Mouse (Mus musculus) yolk sac, embryonic 10.5 days (tissue): ENCODE results near the gene Klf7.
"Not testable (repeated sequence)": the region's sequence is repeated elsewhere in the genome, so short reads cannot be mapped to it uniquely, and the experiment has no call there.

Source experiments
- DNase-seq: peaks from one replicate; pipeline ENCODE4 v3.0.0-alpha.2; 2017; ENCODE audit warnings: low spot score

Gene Klf7

DNA sequence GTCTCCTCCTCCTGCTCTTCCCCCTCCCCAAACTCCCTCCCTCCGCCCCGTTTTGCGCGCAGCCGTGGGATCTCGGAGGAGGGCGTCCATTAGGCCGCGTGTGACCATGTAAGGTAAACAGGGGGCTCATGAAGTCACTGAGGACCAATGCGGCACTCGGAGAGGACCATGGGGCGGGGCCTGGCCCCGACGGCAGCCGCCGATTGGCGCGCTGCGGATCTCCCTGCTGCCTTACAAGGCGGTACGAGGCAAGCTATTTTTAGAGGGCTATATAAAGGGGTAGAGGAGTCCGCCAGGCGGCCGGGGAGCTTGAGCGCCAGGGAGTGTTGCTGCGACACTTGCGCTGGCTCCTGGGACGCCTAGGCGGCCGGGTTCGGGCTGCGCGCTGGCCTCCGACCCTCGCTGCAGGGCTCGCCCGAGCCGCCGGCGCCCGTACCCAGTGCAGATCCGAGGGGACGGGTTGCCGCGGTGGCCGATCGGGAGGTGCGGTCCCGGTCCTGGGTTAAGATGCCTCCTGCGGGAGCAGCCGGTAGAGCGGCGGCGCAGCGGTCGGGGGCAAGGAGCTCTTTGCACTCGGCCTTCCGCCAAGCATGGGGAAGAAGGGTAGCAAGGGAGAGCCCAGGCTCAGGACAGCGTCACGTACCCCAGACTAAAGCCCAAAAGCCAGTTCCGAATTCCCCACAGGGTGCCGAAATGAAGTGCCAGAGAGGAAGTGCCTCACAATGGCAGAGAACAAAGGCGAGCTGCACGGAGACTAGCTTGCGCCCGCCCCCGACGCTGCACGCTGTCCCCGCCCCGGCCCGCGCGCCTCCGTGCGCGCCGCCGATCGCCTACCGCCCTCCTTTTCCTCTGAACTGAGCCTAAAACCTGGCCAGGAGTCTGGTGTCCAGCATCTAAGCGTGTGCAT lies at the start of gene Klf7:
Gene Klf7 (minus strand): TSS at position 724 of the 907 bp plus-strand sequence.
- DNase-seq = peak; percentile 98

GRCm38 (mm10) chr1:64164526-64165062 lies 42.5 kb upstream of the Klf7 start:
- DNase-seq = no peak

DNA sequence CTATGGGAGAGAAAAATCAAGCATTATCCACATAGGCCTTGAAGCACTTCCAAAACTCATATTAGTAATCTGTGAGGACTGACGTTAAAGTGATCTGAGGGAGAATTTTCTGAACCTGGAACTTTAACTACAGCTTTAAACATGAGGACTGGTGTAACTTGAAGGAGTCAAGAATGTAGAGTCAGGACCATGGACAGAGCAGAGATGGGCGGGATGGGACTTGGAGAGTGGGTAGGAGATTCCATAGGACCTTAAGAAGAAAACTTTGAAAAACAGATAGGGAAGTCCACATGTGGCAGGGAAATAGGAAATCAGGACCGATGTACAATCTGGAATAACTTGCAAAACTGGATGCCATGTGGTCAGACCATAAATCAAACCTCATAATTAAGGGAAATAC lies 36.7 kb upstream of the Klf7 start:
- DNase-seq = peak; percentile 53

GRCm38 (mm10) chr1:64149185-64149584 lies 27.1 kb upstream of the Klf7 start:
- no peak for DNase-seq

GRCm38 (mm10) chr1:64142691-64143445 lies 20.8 kb upstream of the Klf7 start:
- no peak for DNase-seq

DNA sequence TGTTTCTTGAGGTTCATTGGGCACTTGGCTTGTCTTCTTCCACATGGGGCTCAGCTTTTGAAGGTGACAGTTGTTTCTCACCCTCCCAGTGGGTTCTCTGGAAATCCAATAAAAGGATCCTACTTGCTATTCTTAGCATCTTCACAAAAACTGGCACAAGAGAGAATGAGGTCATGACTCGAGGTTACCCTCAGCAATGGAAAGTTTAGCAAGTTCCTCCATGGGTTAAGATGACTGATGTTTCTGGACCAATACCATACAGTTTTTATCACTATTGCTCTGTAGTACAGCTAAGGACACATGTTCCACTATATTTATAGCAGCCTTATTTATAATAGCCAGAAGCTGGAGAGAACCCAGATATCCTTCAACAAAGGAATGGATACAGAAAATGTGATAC lies 12.4 kb upstream of the Klf7 start:
- DNase-seq = no peak

DNA sequence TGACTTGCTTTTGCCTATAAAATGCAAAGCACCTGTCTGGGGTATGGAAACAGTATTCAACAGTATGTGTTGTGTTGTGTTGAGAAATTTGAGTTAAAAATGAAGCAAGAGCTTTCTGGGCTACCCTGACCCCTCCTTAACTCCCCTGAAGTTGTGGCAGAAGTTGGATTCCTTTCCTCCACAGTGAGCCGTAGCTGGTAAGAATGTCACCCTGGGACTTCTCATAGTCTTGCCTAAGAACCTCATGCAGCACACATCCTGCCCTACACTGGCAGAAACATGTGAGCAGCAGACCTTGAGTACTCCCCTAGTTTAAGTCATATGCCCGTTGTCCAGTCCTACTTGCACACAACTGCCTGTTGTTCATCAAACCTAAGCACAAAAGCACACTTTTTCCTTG lies 4.7 kb upstream of the Klf7 start:
- DNase-seq = no peak

- no peak for DNase-seq
Observed at GRCm38 (mm10) chr1:64122466-64122830, 366 bp upstream of the Klf7 start.

DNA sequence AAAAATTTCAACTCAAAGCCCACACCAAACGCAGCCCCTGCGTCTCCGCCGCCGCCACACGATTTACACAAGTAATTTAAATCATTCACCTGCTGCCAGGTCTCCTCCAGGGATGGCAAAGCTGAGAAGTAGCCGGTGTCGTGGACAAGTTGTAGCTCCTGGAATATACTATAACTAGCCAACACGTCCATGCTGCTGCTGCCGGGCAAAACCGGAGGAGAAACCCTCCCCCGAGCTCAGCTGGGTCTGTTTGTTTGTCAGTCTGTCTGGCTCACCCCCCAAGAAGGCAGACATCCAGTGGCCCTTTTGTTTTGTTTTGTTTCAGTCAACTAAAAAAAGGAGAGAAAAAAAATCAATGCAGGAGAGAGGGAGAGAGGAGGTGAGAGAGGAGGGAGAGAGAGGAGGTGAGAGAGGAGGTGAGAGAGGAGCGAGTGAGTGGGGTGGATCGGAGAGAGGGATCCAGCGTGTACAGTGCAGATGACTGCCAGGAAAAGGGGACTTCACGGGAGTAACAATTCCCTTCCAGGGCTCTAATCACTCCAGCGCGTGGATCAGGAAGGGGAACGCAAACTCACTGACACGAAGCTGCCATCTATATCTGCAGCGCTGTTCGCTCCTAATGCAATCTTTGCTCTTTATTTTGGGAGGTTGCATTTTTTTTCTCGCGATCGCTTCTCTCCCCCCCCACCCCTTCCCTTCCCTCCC lies 1.1 kb downstream of the Klf7 start:
- peak; percentile 26 for DNase-seq

- DNase-seq = peak; percentile 39
Observed at GRCm38 (mm10) chr1:64120421-64120810, 1.7 kb downstream of the Klf7 start.

- DNase-seq = peak; percentile 37
Observed at GRCm38 (mm10) chr1:64119851-64120250, 2.2 kb downstream of the Klf7 start.

DNA sequence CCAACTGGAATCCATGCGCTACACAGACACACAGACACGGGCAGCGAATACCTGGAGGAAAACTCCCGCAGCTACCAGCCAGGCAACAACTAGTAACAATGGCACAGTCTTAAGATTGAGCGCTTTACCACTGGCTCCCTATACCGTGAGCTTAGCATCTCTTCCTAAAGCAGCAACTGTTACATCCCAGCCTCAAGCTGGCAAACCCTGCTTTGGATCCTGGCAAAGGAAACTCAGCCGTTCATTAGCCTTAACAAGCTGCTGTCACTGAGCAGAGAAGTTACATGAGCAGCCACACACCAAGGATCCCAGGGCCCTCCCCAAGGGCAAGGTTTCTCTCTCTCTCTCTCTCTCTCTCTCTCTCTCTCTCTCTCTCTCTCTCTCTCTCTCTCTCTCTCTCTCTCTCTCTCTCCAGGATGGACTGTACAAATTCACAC lies 2.7 kb downstream of the Klf7 start:
- DNase-seq = peak; percentile 41

DNA sequence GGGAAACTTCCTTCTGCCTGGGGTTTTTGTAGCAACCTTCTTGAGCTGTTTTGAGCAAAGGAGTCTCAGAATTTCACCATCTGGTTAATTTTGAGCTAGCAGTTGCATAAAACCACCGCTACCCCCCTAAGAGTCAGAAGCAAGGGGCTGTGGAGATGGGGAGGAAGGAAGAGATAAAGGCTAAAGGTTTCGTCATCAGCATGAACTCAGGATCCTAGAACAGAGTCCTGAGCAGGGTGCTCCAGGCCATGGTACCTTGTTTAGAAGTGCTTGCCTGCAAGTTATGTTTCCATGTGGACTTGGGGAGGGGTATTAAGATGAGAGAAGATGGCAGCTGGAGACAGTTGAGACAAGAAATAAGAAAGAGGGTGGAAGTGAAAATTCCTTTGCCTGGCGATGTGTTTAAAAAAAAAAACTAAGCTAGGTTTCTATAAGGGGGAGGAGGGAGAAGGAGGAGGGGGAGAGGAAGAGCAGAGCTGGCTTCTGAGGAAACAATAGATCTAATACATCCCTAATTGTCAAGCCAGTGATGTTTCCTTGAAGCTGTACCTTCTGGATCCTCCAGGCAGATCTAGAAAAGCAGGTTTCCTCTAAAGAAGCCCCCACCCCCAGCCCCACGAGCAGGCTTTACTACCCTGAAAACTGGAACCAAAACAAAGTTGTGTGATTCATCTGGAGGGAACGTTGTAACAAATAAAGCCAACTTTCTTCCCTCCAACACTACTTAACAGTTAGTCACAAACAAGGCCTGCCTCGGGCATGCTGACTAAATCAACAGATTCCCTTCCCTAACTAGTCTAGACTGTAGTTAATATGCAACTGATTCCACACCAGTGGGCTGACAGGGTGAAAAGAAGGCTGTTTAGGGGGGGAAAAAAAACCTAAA lies 3.6 kb downstream of the Klf7 start:
- DNase-seq = peak; percentile 58

- no peak for DNase-seq
Observed at GRCm38 (mm10) chr1:64117478-64118284, 4.4 kb downstream of the Klf7 start.

- DNase-seq = no peak
Observed at GRCm38 (mm10) chr1:64116746-64117455, 5.2 kb downstream of the Klf7 start.

DNA sequence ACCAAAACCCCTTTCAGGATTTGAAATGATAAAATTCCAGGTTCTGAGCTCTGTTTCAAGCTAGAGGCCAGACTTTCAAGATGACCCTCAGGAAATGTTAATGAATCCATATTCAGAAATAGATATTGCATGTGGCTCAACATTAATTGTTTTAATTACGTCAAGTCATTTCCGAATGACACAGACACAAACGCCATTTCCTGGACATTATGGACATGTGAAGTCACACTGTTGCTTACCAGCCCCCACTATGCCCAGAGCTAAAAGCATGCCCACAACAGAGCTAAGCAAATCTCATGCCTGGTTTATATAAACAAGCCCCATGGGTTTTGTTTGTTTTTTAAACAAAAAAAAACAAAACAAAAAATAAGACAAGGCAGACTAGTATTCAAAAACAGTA lies 7.5 kb downstream of the Klf7 start:
- DNase-seq = no peak

- DNase-seq = not testable (repeated sequence)
Observed at GRCm38 (mm10) chr1:64108653-64109052, 13.4 kb downstream of the Klf7 start.

GRCm38 (mm10) chr1:64107526-64107925 lies 14.6 kb downstream of the Klf7 start:
- DNase-seq = no peak

DNA sequence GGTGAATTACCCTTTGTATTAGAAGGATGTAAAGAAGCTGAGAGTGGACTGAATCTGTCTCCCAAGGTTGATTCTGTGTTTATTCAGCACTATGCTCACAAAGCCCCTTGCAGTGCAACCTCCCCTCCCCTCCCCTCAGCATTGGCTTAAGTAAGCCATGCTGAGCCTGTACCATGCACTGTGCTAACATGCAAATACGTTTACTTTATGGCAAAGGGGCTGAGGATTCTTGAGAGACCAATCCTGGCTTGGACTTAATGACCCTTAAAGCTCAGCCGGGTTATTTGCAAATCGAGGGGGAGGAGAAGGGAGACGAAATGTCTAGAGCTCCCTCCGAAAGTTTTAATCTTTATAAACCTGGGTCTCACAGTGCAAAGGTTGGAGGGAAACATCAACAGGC lies 16.0 kb downstream of the Klf7 start:
- peak; percentile 73 for DNase-seq

DNA sequence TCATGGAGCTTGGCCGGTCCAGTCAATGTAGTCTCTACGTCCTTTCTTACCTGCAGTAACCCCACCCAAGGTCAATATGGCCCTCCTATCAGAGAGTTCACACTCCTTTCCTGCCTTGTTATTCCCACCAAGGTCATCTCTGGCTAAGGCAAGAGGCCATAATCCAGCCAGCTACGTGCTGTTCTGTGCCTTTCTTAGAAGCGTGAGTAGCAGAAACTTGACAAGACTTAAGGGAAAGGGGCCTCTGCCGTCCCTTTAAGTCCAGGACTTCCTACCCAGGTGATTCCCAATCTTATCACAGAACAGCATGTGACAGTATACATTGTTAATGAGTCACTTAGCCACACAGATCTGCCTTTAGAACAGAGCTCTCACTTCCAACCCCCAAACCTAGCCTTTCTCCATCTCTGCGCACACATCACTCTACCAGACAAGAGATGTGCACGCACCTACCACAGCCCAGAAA lies 16.9 kb downstream of the Klf7 start:
- peak; percentile 68 for DNase-seq
